Mouse (Mus musculus) heart, embryonic 14.5 days (tissue): ENCODE measurements around the gene Abca1. TPM values are rescaled to one million over a fixed set of nuclear protein-coding genes. Genes with fewer than 3 reads are reported as not detected.
A peak's percentile ranks its signal among the peaks of the same experiment; 100 is the strongest.

Experiments used
- ATAC-seq: fragments of 200-750 bp; cut with Nextera tagmentation; 2 replicates; pipeline ENCODE4 v1.8.0; 2017; ENCODE audit warnings: low read depth, moderate TSS enrichment; ENCODE audit not compliant: insufficient number of reproducible peaks, insufficient read depth, low FRiP score
- H3K27ac ChIP-seq, 2 experiments: fragments of 200-500 bp in 1 of 2; fragments of 300-500 bp in 1 of 2; sonication (generic) in 1 of 2; replicated peaks in 1 of 2; 2 replicates each; pipeline ENCODE4 v1.5.1; 2012 to 2014; ENCODE audit warnings: low read depth in 2 of 2, low read length in 2 of 2, control low read depth in 1 of 2, mild to moderate bottlenecking in 1 of 2, mixed read lengths in 1 of 2; ENCODE audit not compliant: control insufficient read depth in 1 of 2, insufficient read depth in 1 of 2
- H3K27me3 ChIP-seq: fragments of 300-500 bp; sonication (generic); 2 replicates; pipeline ENCODE4 v1.6.1; 2014; ENCODE audit warnings: mild to moderate bottlenecking, low read length, control low read depth; ENCODE audit not compliant: control insufficient read depth, insufficient read depth
- H3K36me3 ChIP-seq: fragments of 300-500 bp; sonication (generic); 2 replicates; pipeline ENCODE4 v1.6.1; 2014; ENCODE audit warnings: mild to moderate bottlenecking, control low read depth, low read length, mixed read lengths; ENCODE audit not compliant: control insufficient read depth, insufficient read depth
- H3K4me1 ChIP-seq, 2 experiments: fragments of 200-500 bp in 1 of 2; fragments of 300-500 bp in 1 of 2; sonication (generic) in 1 of 2; 2 replicates each; pipeline ENCODE4 v1.6.1; 2012 to 2014; ENCODE audit warnings: low read length in 2 of 2, control low read depth in 1 of 2, mixed read lengths in 1 of 2; ENCODE audit not compliant: control insufficient read depth in 2 of 2, insufficient read depth in 2 of 2
- H3K4me2 ChIP-seq: fragments of 300-500 bp; sonication (generic); 2 replicates; pipeline ENCODE4 v1.6.1; 2014; ENCODE audit warnings: mild to moderate bottlenecking, low read length
- H3K4me3 ChIP-seq, 2 experiments: fragments of 200-500 bp in 1 of 2; fragments of 300-500 bp in 1 of 2; sonication (generic) in 1 of 2; 2 replicates each; pipeline ENCODE4 v1.5.1; 2012 to 2014; ENCODE audit warnings: low read length in 2 of 2, mild to moderate bottlenecking in 2 of 2, control low read depth in 1 of 2, low read depth in 1 of 2, moderate library complexity in 1 of 2; ENCODE audit not compliant: control insufficient read depth in 1 of 2, insufficient read depth in 1 of 2
- H3K9ac ChIP-seq: fragments of 300-500 bp; sonication (generic); 2 replicates; pipeline ENCODE4 v1.6.1; 2014; ENCODE audit warnings: mild to moderate bottlenecking, low read length
- H3K9me3 ChIP-seq: fragments of 300-500 bp; sonication (generic); 2 replicates; pipeline ENCODE4 v1.6.1; 2016; ENCODE audit warnings: low read length, control low read depth; ENCODE audit not compliant: control insufficient read depth
- WGBS: fragments of 180-500 bp; shearing (Covaris S2); extraction: QIAGEN DNeasy Blood & Tissue Kit; methylation state at CpG from one replicate; pipeline ENCODE4 v1.1.7; 2014; 5-methylcytosine and 5-hydroxymethylcytosine counted together
- polyA plus RNA-seq: library from polyadenylated mRNA; unstranded; fragments of >200 nt; fragmentation: Nextera tagmentation; extraction: Ambion mirVana; gene quantifications from 2 replicates; pipeline ENCODE4 v1.2.1, GENCODE M21; 2014

Gene Abca1
- polyA plus RNA-seq, 1 experiment from 2014 or later = 7.8 TPM

- no peak for ATAC-seq
- Histone ChIP-seq H3K27ac (no peak overlapping the region), H3K9ac (no peak overlapping the region), H3K4me1 (peaks cover 17 to 21% of the 10 kb centered on the region in 2 experiments), H3K27me3 (no peaks in the 10 kb centered on the region), H3K4me3 (no peak overlapping the region), H3K36me3 (no peaks in the 10 kb centered on the region), H3K4me2 (peak overlapping the region; percentile 17; the same call in 1 of the 2 replicates), H3K9me3 (no peaks in the 10 kb centered on the region)
- WGBS = 30% methylated on average over 8 of the region's 8 CpGs
Measured at GRCm38 (mm10) chr4:53144021-53144420, 15.7 kb downstream of the Abca1 start.

GRCm38 (mm10) chr4:53140678-53141077 lies 19.0 kb downstream of the Abca1 start:
- Histone ChIP-seq H3K9ac (no peak overlapping the region), H3K4me2 (no peak overlapping the region), H3K27me3 (no peaks in the 10 kb centered on the region), H3K27ac (no peak overlapping the region), H3K9me3 (no peaks in the 10 kb centered on the region), H3K4me1 (peaks cover 8 to 10% of the 10 kb centered on the region in 2 experiments), H3K36me3 (no peaks in the 10 kb centered on the region), H3K4me3 (no peak overlapping the region)
- no peak for ATAC-seq
- WGBS = 95% methylated on average over 6 of the region's 6 CpGs

GRCm38 (mm10) chr4:53139495-53139894 lies 20.2 kb downstream of the Abca1 start:
- Histone ChIP-seq H3K9ac (no peak overlapping the region), H3K4me1 (peaks cover 8 to 9% of the 10 kb centered on the region in 2 experiments; a peak in 3 of 4 replicates), H3K27ac (no peak overlapping the region), H3K9me3 (no peaks in the 10 kb centered on the region), H3K4me3 (no peak overlapping the region), H3K4me2 (no peak overlapping the region), H3K36me3 (no peaks in the 10 kb centered on the region), H3K27me3 (no peaks in the 10 kb centered on the region)
- WGBS = 61% methylated on average over 2 of the region's 2 CpGs
- no peak for ATAC-seq

GRCm38 (mm10) chr4:53138974-53139373 lies 20.7 kb downstream of the Abca1 start:
- WGBS = 58% methylated on average over 3 of the region's 3 CpGs
- ATAC-seq = no peak
- H3K4me1 ChIP-seq = peaks cover 4 to 5% of the 10 kb centered on the region in 2 experiments; a peak in 3 of 4 replicates
- H3K27me3 ChIP-seq = no peaks in the 10 kb centered on the region
- H3K27ac ChIP-seq = no peak overlapping the region
- no peaks in the 10 kb centered on the region for H3K9me3 ChIP-seq
- H3K36me3 ChIP-seq = no peaks in the 10 kb centered on the region
- H3K4me2 ChIP-seq = no peak overlapping the region
- no peak overlapping the region for H3K4me3 ChIP-seq
- H3K9ac ChIP-seq = no peak overlapping the region

- WGBS = 81% methylated on average over 2 of the region's 2 CpGs
- no peak overlapping the region for H3K4me2 ChIP-seq
- no peaks in the 10 kb centered on the region for H3K4me1 ChIP-seq
- no peak overlapping the region for H3K4me3 ChIP-seq
- no peak for ATAC-seq
- no peak overlapping the region for H3K9ac ChIP-seq
- no peaks in the 10 kb centered on the region for H3K27me3 ChIP-seq
- no peaks in the 10 kb centered on the region for H3K36me3 ChIP-seq
- H3K27ac ChIP-seq = no peak overlapping the region
- no peaks in the 10 kb centered on the region for H3K9me3 ChIP-seq
Measured at GRCm38 (mm10) chr4:53137087-53137486, 22.6 kb downstream of the Abca1 start.

- H3K27ac ChIP-seq = no peak overlapping the region
- no peaks in the 10 kb centered on the region for H3K27me3 ChIP-seq
- no peak for ATAC-seq
- no peak overlapping the region for H3K9ac ChIP-seq
- H3K4me3 ChIP-seq = no peak overlapping the region
- 80% methylated on average over 7 of the region's 7 CpGs for WGBS
- peaks cover 11% of the 10 kb centered on the region for H3K36me3 ChIP-seq
- no peak overlapping the region for H3K4me2 ChIP-seq
- H3K4me1 ChIP-seq = no peaks in the 10 kb centered on the region
- H3K9me3 ChIP-seq = no peaks in the 10 kb centered on the region
Measured at GRCm38 (mm10) chr4:53134816-53135215, 24.9 kb downstream of the Abca1 start.

GRCm38 (mm10) chr4:53133995-53134394 lies 25.7 kb downstream of the Abca1 start:
- 77% methylated on average over 4 of the region's 4 CpGs for WGBS
- Histone ChIP-seq H3K36me3 (peaks cover 11% of the 10 kb centered on the region), H3K4me3 (no peak overlapping the region), H3K27ac (no peak overlapping the region), H3K4me2 (no peak overlapping the region), H3K27me3 (no peaks in the 10 kb centered on the region), H3K4me1 (no peaks in the 10 kb centered on the region), H3K9me3 (no peaks in the 10 kb centered on the region), H3K9ac (no peak overlapping the region)
- no peak for ATAC-seq

- 0 out of 2 replicates have a peak, but pooled peaks cover 2% of the 10 kb centered on the region for H3K9me3 ChIP-seq
- H3K4me3 ChIP-seq = no peak overlapping the region
- no peak overlapping the region for H3K9ac ChIP-seq
- H3K27me3 ChIP-seq = no peaks in the 10 kb centered on the region
- 84% methylated on average over 5 of the region's 5 CpGs for WGBS
- H3K36me3 ChIP-seq = peaks cover 28% of the 10 kb centered on the region
- H3K4me1 ChIP-seq = no peaks in the 10 kb centered on the region
- H3K4me2 ChIP-seq = no peak overlapping the region
- no peak for ATAC-seq
- H3K27ac ChIP-seq = no peak overlapping the region
Measured at GRCm38 (mm10) chr4:53131538-53131937, 28.2 kb downstream of the Abca1 start.
